Mouse (Mus musculus) embryonic facial prominence, embryonic 15.5 days (tissue): ENCODE data around the gene Samt4. TPM values are rescaled to one million over a fixed set of nuclear protein-coding genes. Genes with fewer than 3 reads are reported as not detected.
"Not testable (repeated sequence)": the region's sequence is repeated elsewhere in the genome, so short reads cannot be mapped to it uniquely, and the experiment has no call there.

Experiments
- ATAC-seq: fragments of 200-750 bp; cut with Nextera tagmentation; 2 replicates; pipeline ENCODE4 v1.8.0; 2017; ENCODE audit warnings: low read depth, moderate TSS enrichment; ENCODE audit not compliant: insufficient number of reproducible peaks, low FRiP score, low TSS enrichment
- H3K27ac ChIP-seq: fragments of 300-500 bp; sonication (generic); replicated peaks from 2 replicates; pipeline ENCODE4 v1.5.1; 2015; ENCODE audit warnings: mild to moderate bottlenecking, inconsistent platforms
- H3K27me3 ChIP-seq: fragments of 300-500 bp; sonication (generic); 2 replicates; pipeline ENCODE4 v1.6.1; 2015; ENCODE audit warnings: inconsistent platforms
- H3K36me3 ChIP-seq: fragments of 300-500 bp; sonication (generic); 2 replicates; pipeline ENCODE4 v1.6.1; 2015; ENCODE audit warnings: mild to moderate bottlenecking, inconsistent platforms
- H3K4me1 ChIP-seq: fragments of 300-500 bp; sonication (generic); 2 replicates; pipeline ENCODE4 v1.6.1; 2015; ENCODE audit warnings: inconsistent platforms
- H3K4me2 ChIP-seq: fragments of 300-500 bp; sonication (generic); replicated peaks from 2 replicates; pipeline ENCODE4 v1.6.1; 2015; ENCODE audit warnings: mild to moderate bottlenecking, inconsistent platforms
- H3K4me3 ChIP-seq: fragments of 300-500 bp; sonication (generic); replicated peaks from 2 replicates; pipeline ENCODE4 v1.5.1; 2015; ENCODE audit warnings: mild to moderate bottlenecking, inconsistent platforms
- H3K9ac ChIP-seq: fragments of 300-500 bp; sonication (generic); 2 replicates; pipeline ENCODE4 v1.6.1; 2015; ENCODE audit warnings: inconsistent platforms
- H3K9me3 ChIP-seq: fragments of 300-500 bp; sonication (generic); replicated peaks from 2 replicates; pipeline ENCODE4 v1.6.1; 2016; ENCODE audit warnings: inconsistent platforms
- WGBS: fragments of 180-500 bp; shearing (Covaris S2); methylation state at CpG from one replicate; pipeline ENCODE4 v1.1.7; 2015; 5-methylcytosine and 5-hydroxymethylcytosine counted together
- polyA plus RNA-seq: library from polyadenylated mRNA; unstranded; fragments of >200 nt; fragmentation: Nextera tagmentation; extraction: Ambion mirVana; gene quantifications from 2 replicates; pipeline ENCODE4 v1.2.1, GENCODE M21; 2015

Gene Samt4
- polyA plus RNA-seq: not detected in 2 replicates

GRCm38 (mm10) chrX:154481702-154482101 lies at the start of gene Samt4:
Samt4 (plus strand) TSS chrX:154482002.
- H3K9me3 ChIP-seq: no peaks in the 10 kb centered on the region
- no peak within 1 kb of the TSS for H3K9ac ChIP-seq
- H3K4me3 ChIP-seq: no peak within 1 kb of the TSS
- H3K36me3 ChIP-seq: no peaks in the 10 kb centered on the region
- no peaks in the 10 kb centered on the region for H3K4me1 ChIP-seq
- H3K27ac ChIP-seq: no peak within 1 kb of the TSS
- H3K4me2 ChIP-seq: no peak within 1 kb of the TSS
- H3K27me3 ChIP-seq: no peaks in the 10 kb centered on the region
- ATAC-seq: no peak

DNA sequence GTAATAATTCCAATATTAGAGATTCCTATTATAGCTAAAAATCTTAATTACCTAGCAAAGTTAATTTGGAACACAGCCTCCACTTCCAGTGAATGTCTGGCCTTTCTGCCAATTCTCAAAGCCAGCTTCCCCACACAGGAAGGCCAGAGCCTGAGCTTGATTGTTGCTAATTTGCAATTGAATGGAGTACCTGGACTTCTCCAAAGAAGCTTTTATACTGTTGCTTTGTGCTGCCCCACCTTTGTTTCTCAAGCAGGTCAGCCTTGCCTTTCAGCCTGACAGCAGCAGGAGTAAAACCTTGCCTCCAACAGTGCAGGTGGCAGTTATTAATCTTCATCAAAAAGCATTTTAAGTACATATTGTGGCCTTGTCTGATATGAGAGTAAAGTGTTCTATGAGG lies 38.1 kb upstream of the Samt4 start:
- H3K4me1 ChIP-seq, H3K4me2 ChIP-seq, H3K27ac ChIP-seq, H3K4me3 ChIP-seq, H3K9me3 ChIP-seq, H3K9ac ChIP-seq, ATAC-seq, H3K36me3 ChIP-seq, H3K27me3 ChIP-seq: not testable (repeated sequence)

GRCm38 (mm10) chrX:154468386-154468785 lies 13.4 kb upstream of the Samt4 start:
- H3K27me3 ChIP-seq, H3K4me3 ChIP-seq, H3K9ac ChIP-seq, H3K4me1 ChIP-seq, H3K4me2 ChIP-seq, H3K9me3 ChIP-seq, H3K27ac ChIP-seq, ATAC-seq, H3K36me3 ChIP-seq: not testable (repeated sequence)
- WGBS: 61% methylated on average over 3 of the region's 3 CpGs

Other genes starting within 250 kb of the Samt4 start
- not detected in 2 replicates for gene 4930524N10Rik, start 138.6 kb upstream of the Samt4 start, polyA plus RNA-seq
- not detected in 2 replicates for gene Samt2, start 97.4 kb downstream of the Samt4 start, polyA plus RNA-seq